Mouse (Mus musculus) G1E (cell line): ENCODE measurements around the gene Sdf2l1. TPM values are rescaled to one million over a fixed set of nuclear protein-coding genes. Genes with fewer than 3 reads are reported as not detected.

Experiments
- ATAC-seq: 2 replicates; pipeline ENCODE4 v1.8.0; 2016; ENCODE audit warnings: mild to moderate bottlenecking; ENCODE audit not compliant: insufficient number of reproducible peaks, poor library complexity, low FRiP score, severe bottlenecking; ENCODE audit errors: extremely low read depth
- DNase-seq: peaks from one replicate; pipeline ENCODE4 v3.0.0; 2012; ENCODE audit warnings: low spot score
- H3K27me3 ChIP-seq: 2 replicates; pipeline ENCODE4 v1.6.1; 2012; ENCODE audit warnings: mild to moderate bottlenecking, low read length, inconsistent platforms; ENCODE audit not compliant: insufficient read depth
- H3K36me3 ChIP-seq: replicated peaks from 2 replicates; pipeline ENCODE3; 2012; ENCODE audit warnings: mild to moderate bottlenecking, inconsistent platforms
- H3K4me1 ChIP-seq: 2 replicates; pipeline ENCODE4 v1.6.1; 2012; ENCODE audit warnings: low read depth, low read length, inconsistent platforms, mixed read lengths; ENCODE audit not compliant: insufficient read depth
- H3K4me3 ChIP-seq: 2 replicates; pipeline ENCODE4 v1.5.1; 2012; ENCODE audit warnings: low read depth, mild to moderate bottlenecking, inconsistent platforms, low read length, moderate library complexity, mixed read lengths
- H3K9me3 ChIP-seq: replicated peaks from 2 replicates; pipeline ENCODE4 v1.6.1; 2012; ENCODE audit warnings: inconsistent platforms
- CTCF ChIP-seq: IDR thresholded peaks from 2 replicates; pipeline ENCODE4 v1.5.1; 2012; ENCODE audit warnings: low read depth, low read length, inconsistent platforms, mixed read lengths
- GATA1 ChIP-seq: IDR thresholded peaks from 2 replicates; pipeline ENCODE4 v1.6.1; 2012; ENCODE audit warnings: borderline replicate concordance, low read length, inconsistent platforms, mixed read lengths
- GATA2 ChIP-seq: IDR thresholded peaks from 2 replicates; pipeline ENCODE4 v1.6.1; 2012; ENCODE audit warnings: low read depth, low read length, inconsistent platforms, borderline replicate concordance
- POLR2AphosphoS5 ChIP-seq: IDR thresholded peaks from 2 replicates; pipeline ENCODE4 v1.6.1; 2012; ENCODE audit warnings: low read depth, low read length, inconsistent platforms; ENCODE audit not compliant: insufficient replicate concordance
- TAL1 ChIP-seq: conservative IDR thresholded peaks from 2 replicates; pipeline ENCODE4 v1.6.1; 2012; ENCODE audit warnings: low read depth, low read length, inconsistent platforms, mixed read lengths
- polyA plus RNA-seq: library from polyadenylated mRNA; stranded (reverse); fragments of >175 nt; gene quantifications from 2 replicates; pipeline ENCODE4 v1.2.3, GENCODE M21; 2012
- total RNA-seq, 2 experiments: library from RNA; stranded (forward) in 1 of 2; stranded (reverse) in 1 of 2; fragments of 200-1000 nt in 1 of 2; fragments of >200 nt in 1 of 2; fragmentation: Nextera tagmentation in 1 of 2; gene quantifications; 2 replicates each; pipeline ENCODE4 v1.2.3; 2014 to 2017

The Sdf2l1 gene
- total RNA-seq (2014; fragmentation: Nextera tagmentation) (16.5 and 20.2 TPM in 2 replicates), total RNA-seq (2017) (43.1 and 48.1 TPM in 2 replicates), polyA plus RNA-seq (74.7 and 93.8 TPM in 2 replicates)

DNA sequence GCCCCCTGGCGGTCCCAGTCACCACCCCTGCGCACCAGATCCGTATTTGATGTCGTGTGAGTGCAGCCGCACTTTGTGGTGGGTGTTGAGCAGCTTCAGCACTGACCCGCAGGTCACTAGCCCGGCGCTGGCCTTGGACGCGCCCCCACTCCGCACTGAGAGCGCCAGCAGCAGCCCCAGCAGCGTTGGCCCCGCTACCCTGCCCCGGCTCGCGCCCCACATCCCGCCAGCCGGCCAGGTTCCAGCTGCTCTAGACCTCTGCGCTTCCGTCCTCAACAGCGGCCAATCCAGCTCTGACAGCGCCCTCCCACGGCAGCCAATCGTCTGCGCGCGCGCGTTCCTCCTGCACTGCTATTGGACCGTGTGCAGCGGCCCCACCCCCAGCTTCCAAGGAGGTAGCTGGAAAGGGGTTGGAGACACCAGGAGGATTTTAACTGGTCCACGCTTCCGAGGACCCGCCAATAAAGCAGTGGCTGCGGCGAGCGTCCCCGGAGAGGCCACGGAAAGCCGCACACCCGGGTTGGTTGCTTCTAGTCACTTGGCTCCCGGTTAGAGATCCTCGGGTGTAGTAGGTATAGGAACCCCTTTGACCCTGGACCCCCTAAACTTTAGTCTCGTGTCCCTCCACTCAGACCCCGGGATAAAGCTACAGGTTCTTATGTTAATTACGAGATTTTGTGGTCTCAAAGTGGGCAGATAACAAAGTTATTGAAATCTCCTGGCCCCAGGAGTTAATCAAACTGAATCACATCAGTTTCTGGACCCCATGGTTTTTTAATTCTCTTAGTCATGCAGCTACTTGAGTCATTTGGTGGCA lies at the start of gene Sdf2l1:
Gene Sdf2l1, minus strand, starts transcription at position 295 of the 817 bp plus-strand sequence.
- ATAC-seq (peak; percentile 99), DNase-seq (peak; percentile 100)
- Histone ChIP-seq H3K27me3 (peaks cover 3% of the 10 kb centered on the region), H3K4me1 (peaks cover 28% of the 10 kb centered on the region), H3K4me3 (peak within 1 kb of the TSS; percentile 95), H3K9me3 (no peaks in the 10 kb centered on the region), H3K36me3 (peaks cover 18% of the 10 kb centered on the region)
- TF ChIP-seq GATA1 (no peak), GATA2 (no peak), TAL1 (no peak), CTCF (no peak), POLR2AphosphoS5 (no peak)

GRCm38 (mm10) chr16:17181382-17181781 lies 49.2 kb upstream of the Sdf2l1 start:
- Histone ChIP-seq H3K36me3 (peaks cover 70% of the 10 kb centered on the region), H3K27me3 (no peaks in the 10 kb centered on the region), H3K4me1 (peaks cover 45% of the 10 kb centered on the region), H3K9me3 (no peaks in the 10 kb centered on the region), H3K4me3 (no peak overlapping the region)
- TF ChIP-seq TAL1 (no peak), GATA1 (no peak), CTCF (no peak), POLR2AphosphoS5 (no peak), GATA2 (no peak)
- DNase-seq, result peak; percentile 29
- peak; percentile 63 for ATAC-seq

DNA sequence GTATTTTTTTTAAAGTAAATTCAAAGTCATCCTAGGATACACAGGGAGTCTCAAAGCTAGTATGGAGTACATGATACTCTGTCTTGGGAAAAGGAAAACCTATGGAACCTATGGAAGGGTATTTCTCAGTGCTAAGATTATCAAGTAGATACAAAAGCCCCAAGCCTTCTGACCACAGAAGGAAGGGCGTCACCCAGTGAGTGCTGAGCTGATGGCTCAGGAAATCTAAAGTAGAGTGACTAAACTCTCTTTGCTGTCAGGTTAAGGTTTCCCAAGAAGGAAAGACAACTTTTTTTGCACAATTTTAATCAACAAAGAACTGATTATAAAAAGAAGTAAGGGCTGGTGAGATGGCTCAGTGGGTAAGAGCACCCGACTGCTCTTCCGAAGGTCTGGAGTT lies 47.5 kb upstream of the Sdf2l1 start:
- H3K4me1 ChIP-seq, result peaks cover 39% of the 10 kb centered on the region
- H3K4me3 ChIP-seq, result no peak overlapping the region
- no peaks in the 10 kb centered on the region for H3K27me3 ChIP-seq
- peaks cover 70% of the 10 kb centered on the region for H3K36me3 ChIP-seq
- DNase-seq (no peak), ATAC-seq (no peak)
- H3K9me3 ChIP-seq, result no peaks in the 10 kb centered on the region
- TF ChIP-seq CTCF (no peak), GATA1 (no peak), POLR2AphosphoS5 (no peak), TAL1 (no peak), GATA2 (no peak)

DNA sequence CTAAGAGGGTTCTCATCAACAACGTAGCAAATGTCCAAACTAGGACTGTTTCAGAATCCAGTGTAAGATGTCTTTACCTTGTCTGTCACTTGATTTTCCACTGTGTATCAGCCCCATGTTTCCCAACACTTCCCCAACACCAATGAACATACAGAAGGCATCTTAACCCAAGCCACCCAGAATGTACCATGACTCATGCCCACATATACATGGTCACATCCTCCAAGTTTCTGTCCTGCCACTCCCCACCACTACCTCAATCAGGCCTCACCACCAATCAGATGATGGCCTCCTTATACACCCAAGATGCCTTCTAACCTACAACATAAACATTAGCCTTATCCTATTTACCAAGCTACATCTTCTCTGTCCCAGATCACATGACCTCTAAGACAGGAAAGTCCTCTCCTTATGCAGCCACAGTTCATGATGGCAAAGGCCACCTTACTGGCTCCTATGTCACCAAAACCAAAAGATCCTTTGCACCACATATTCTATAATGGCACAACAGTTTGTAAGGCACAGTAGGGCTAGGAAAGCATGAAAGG lies 45.5 kb upstream of the Sdf2l1 start:
- H3K4me1 ChIP-seq, result peaks cover 31% of the 10 kb centered on the region
- DNase-seq (no peak), ATAC-seq (no peak)
- no peaks in the 10 kb centered on the region for H3K27me3 ChIP-seq
- no peak overlapping the region for H3K4me3 ChIP-seq
- no peak for TF ChIP-seq GATA1
- no peak for TF ChIP-seq GATA2
- TF ChIP-seq TAL1, result no peak
- H3K9me3 ChIP-seq, result no peaks in the 10 kb centered on the region
- peaks cover 76% of the 10 kb centered on the region for H3K36me3 ChIP-seq

- Histone ChIP-seq H3K4me1 (peaks cover 12% of the 10 kb centered on the region), H3K4me3 (no peak overlapping the region), H3K9me3 (no peaks in the 10 kb centered on the region), H3K27me3 (no peaks in the 10 kb centered on the region), H3K36me3 (peaks cover 84% of the 10 kb centered on the region)
- no peak for TF ChIP-seq TAL1
- DNase-seq (no peak), ATAC-seq (no peak)
These were observed 43.6 kb upstream of the Sdf2l1 start for GRCm38 (mm10) chr16:17175765-17176164.

DNA sequence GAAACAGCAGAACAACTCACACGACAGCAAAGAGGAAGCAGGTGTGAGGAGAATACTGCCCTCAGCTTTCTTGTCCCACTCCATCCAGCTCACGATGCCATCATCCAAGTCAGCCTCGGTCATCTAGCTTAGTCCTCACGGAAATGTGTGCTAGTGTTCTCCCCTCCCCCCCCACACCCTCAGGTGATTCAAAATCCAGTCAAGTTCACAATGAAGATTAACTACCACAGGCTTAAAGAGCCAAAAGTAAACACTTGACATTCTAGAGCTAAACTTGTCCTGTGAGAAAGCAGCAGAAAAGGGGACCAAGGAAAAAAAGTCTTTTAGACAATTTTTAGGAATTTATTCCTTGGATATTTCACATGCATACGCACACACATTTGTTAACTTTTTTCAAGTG lies 35.9 kb upstream of the Sdf2l1 start:
- Histone ChIP-seq H3K36me3 (peaks cover 89% of the 10 kb centered on the region), H3K27me3 (no peaks in the 10 kb centered on the region), H3K9me3 (no peaks in the 10 kb centered on the region), H3K4me3 (no peak overlapping the region), H3K4me1 (peaks cover 3% of the 10 kb centered on the region; the same call in 1 of the 2 replicates)
- TF ChIP-seq GATA2 (no peak), GATA1 (no peak), TAL1 (no peak), POLR2AphosphoS5 (no peak), CTCF (no peak)
- no peak for ATAC-seq
- no peak for DNase-seq
